Mouse (Mus musculus) 3T3-L1 (cell line): ENCODE results near the gene Olfr239.
"Not testable (repeated sequence)": the region's sequence is repeated elsewhere in the genome, so short reads cannot be mapped to it uniquely, and the experiment has no call there.

Experiments used
- DNase-seq: peaks from one replicate; pipeline ENCODE4 v3.0.0-alpha.2; 2015; ENCODE audit warnings: low read depth, low spot score

Olfr239 gene

GRCm38 (mm10) chr17:33191002-33191401 is at the start of gene Olfr239:
Gene Olfr239, plus strand, starts transcription at chr17:33191302.
- DNase-seq: not testable (repeated sequence)

- DNase-seq: not testable (repeated sequence)
Measured at GRCm38 (mm10) chr17:33168147-33168546, 23.0 kb upstream of the Olfr239 start, which contains the start of gene Olfr55. Gene Olfr55, plus strand, starts transcription at chr17:33168447.

GRCm38 (mm10) chr17:33221590-33221989 is 30.5 kb downstream of the Olfr239 start, which contains the start of gene Olfr1564:
Gene Olfr1564, minus strand, starts transcription at chr17:33221690.
- no peak for DNase-seq

- not testable (repeated sequence) for DNase-seq
Measured at GRCm38 (mm10) chr17:33236646-33237045, 45.5 kb downstream of the Olfr239 start.
